Mouse (Mus musculus): ENCODE results near the gene Prok2.

The Prok2 gene

DNA sequence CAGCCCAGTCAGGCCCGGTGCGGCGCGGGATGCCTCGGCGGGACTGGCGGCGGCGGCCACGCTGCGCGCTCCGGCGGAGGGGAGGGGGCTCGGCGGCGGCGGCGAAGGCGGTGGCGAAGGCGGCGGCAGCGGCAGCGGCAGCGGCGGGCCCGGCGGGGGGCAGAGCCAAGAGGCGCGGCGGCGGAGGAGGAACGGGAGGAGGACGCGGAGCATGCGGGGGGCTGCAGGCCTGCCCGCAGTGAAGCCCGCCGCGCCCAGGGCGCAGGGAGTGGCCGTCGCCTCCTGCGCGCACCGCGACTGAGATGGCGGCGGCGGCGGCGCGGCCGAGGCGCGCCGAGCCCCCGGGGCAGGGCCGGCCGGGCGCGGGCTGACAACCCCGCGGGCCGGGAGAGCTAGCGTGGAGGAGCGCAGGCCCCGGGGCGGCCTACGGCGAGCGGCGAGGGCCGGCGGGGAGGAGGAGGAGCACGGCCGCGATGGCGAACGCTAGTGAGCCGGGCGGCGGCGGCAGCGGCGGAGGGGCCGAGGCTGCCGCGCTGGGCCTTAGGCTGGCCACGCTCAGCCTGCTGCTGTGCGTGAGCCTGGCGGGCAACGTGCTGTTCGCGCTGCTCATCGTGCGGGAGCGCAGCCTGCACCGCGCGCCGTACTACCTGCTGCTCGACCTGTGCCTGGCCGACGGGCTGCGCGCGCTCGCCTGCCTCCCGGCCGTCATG, 33.8 kb downstream of the Prok2 start, which contains the start of gene Gpr27:
Gene Gpr27 (plus strand): TSS at position 474 of the 710 bp plus-strand sequence.
- peak; percentile 75 for DNase-seq

DNA sequence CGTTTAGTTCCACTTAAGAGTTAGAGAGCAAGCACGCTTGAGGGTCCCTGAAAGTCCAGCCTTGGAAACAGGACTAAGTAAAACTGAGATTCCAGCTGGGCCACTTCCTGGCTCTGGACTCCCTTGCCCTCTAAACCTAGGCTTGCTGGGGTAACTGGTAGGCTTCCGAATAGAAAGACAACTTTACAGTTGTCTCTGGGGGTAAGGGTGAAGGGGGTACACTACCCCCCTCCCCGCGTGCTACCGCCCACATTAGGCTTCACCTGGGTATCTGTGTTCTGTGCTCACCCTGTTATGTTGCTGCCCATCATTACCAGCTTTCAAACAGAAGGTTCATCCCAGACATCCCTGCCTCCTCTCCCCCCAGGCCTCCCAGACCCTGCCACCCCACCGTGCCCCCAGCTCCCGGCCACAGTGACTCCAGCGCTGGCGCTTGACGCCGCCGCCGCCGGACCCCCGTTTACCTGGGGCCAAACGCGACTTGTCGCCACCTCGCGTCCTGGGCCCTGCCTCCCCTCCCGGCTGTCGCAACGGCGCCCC, 34.5 kb downstream of the Prok2 start:
- no peak for DNase-seq

DNA sequence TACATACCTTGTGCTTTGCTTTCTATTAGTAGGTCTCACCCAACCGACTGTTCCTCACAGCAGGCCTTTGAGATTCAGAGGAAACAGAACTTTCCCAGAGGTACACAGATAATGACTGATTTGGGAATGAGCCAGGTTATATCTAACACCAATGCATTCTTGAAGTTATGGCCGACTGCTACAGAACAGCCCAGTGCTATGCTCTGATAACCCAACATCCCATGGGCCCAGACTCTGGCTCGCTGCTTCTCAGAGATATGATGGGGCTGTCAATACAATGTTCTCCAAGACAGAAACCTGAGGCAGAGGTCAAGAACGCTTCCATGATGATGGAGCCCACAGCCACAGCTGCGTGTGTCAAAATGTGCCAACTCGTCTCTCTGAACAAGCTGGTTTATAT, 37.7 kb downstream of the Prok2 start:
- DNase-seq, result no peak

DNA sequence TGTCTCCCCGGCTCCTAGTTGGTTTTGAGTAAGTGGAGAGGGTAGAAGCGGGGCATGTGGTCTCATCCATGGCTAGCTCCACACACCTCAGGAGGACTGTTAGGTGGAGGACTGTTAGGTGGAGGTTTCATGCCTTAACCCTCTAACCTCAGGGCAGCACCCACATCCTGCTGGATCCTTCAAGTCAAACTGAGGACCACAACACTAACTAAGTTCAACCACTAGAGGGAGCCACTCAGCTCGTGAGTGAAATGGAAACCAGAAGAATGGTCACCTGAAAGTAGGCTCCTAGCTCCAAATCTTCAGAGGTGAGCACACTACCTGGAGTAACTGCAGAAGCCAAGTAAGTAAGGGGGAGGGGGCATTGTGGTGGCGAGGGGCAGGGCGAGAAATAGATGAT, 41.3 kb downstream of the Prok2 start:
- peak; percentile 53 for DNase-seq

DNA sequence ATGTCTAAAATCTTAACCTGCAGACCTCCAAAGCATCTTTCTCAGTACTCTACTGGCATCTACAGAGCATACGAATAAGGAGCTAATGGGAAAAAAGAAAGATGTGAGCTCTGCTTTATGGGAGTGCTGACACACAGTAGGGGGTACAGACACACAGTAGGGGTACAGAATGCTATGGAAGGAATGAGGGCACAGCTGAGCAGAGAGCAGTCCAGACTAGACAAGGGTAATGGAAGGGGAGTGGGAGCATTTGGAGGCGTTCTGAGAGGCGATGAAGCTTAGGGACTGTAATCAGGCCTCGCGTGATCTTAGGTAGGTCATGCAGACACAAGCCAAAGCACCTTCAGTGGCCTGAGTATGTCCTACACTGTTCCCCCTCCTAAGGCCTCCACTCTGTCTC, 42.2 kb downstream of the Prok2 start:
- DNase-seq, result no peak

DNA sequence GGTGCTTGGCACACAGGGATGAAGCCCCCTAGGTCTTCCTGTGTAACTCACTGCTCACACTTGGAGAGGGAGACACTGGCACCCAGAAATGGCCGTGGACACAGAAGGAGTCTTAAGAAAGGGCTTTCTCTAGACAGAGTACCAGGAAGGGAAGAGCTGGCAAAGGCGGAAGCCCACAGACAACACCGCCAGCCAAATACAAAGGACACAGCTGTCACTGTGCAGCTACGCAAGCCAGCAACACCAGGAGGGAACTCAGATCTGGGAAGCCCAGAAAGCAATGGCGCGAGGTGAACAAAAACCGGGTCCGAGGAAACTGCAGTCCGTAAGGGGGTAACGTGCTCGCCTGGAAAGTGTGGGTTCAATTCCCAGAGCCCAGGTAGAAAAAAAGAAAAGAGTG, 48.1 kb downstream of the Prok2 start:
- DNase-seq, result no peak

DNA sequence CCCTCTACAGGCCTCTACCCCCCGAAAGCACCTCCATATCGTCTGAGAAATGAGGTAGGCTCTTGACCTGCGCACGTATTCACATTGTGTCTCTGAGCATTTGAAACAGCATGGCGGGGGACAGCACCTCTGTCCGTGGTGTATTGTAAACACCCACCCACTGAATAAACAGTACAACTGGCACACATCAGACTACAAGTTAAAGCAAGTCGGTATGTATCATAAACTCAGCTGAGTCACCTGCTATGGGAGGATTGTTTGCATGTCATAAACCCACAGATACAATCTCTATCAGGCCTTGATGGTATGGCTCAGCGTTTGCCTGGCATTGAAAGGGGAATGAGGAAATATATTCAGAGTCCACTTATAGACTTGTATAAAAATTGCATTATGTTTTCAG, 48.9 kb downstream of the Prok2 start:
- no peak for DNase-seq

DNA sequence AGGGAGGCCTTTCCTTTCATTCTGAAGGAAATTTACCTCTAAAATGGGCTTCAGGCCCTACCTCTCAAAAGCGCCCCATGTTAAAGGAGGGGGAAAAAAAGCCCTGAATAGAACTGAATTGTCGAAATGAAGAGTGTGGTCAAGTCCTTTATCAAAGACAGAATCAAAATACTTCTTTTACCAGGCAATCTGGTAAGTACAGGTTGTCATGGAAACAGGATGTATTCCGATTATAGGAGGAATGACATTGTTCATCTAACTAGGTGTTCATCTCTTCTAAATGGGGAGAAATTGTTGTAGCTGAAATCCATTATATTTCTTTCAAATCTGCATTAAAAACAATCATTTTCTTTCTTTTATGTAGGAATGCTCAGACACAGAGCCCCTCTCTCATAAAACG, 51.7 kb downstream of the Prok2 start:
- DNase-seq, result no peak

DNA sequence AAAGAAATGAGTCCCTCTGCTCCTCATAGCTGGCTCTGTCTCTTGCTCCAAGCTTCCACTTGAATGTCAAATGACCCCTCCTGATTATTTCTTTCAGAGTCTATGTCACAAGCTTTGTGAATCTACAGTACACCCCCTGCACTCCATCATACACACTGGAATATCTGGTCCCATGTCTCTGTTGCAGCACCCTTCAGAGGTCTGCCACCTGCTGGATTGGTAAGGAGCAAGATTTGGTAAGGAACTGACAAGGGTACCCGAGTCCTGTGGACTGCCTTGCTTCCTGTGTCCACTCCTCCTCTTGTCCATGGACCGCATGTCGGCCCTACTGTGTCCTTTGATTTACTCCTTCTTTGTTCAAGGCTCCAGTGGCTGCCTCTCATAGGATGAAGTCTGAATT, 54.4 kb downstream of the Prok2 start:
- no peak for DNase-seq

DNA sequence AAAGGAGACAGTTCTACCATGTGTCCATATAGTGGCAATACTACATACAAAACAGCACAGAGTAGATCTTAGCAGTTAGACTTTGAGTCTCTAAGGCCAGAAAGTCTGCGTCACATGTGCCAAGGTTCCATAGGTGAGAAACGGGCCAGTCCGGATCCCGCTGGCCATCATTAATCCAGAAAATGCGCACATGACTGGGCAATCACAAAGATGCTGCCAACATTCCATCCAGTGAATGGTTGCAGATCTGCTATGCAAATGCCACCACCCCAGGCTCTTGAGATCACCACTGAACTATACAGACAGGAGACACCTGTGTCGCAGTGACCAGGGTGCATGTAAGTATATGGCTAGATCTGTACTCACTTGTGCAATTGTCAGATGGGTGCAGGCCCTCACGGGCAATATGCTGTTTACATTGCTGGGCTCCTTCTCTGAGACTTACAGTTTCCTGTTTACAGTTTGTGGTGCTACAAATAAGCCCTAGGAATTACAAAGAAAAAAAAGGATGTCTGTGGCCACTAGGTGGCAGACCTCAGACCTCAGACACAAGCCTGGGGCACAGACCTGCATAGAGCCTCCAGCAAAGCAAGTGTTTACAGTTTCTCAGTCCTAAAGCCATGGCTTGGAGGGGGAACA, 55.6 kb downstream of the Prok2 start:
- peak; percentile 76 for DNase-seq

DNA sequence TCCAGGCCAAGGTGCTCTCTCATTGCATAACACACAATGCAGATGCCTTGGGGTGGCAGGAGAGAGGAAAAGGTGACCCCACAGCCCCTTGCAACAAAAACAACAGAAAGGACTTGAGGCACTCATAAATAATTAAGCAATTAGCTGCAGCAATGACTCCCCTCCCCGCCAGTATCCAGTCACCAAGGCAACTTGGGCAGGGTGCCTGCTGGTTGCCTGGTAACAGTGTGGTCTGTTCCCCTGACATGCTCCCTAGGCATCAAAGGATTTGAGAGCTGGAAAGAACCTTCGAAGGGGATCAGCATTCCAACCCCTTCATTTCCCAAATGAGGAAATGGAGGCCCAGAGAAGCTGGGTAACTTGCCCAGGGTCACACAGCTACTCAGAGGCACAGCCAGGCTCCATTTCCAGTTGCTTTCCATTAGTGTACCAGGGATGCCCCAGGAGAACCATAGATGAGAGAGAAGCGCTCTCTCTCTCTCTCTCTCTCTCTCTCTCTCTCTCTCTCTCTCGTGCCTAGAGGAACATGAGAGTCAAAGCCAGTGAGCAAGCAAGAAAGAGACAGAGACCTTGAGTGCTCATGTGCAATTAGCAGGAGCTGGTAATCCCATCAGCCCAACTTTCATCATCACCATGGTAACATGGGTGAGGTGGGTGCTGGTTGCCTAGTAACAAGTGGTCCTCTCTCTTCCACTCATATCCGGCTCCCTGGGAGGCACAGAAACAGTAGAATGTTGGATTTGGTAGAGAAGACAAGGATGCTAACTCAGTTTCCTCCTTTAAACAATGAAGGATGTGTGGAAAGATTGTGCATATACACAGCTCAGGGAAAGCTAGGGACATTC, 56.5 kb downstream of the Prok2 start:
- peak; percentile 59 for DNase-seq

DNA sequence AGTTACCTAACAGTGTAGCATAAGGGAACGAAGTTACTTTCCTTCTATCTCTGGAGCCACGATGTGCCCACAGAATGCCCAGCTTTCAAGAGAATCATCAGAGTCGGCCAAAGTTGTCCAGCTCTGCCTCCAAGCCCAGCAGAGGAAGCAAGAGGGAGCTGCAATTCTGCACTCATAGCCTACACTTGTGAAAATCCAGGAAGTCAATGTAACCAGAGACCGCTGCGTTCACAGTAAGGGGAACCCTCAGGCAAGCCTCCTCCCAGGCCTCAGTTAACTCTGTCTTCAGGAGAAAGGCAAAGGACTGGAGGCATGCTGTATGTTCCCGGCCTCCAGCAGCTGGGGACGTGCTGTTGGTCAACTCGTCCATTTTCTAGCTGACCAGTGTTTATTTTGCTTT, 58.9 kb downstream of the Prok2 start:
- DNase-seq, result peak; percentile 61

DNA sequence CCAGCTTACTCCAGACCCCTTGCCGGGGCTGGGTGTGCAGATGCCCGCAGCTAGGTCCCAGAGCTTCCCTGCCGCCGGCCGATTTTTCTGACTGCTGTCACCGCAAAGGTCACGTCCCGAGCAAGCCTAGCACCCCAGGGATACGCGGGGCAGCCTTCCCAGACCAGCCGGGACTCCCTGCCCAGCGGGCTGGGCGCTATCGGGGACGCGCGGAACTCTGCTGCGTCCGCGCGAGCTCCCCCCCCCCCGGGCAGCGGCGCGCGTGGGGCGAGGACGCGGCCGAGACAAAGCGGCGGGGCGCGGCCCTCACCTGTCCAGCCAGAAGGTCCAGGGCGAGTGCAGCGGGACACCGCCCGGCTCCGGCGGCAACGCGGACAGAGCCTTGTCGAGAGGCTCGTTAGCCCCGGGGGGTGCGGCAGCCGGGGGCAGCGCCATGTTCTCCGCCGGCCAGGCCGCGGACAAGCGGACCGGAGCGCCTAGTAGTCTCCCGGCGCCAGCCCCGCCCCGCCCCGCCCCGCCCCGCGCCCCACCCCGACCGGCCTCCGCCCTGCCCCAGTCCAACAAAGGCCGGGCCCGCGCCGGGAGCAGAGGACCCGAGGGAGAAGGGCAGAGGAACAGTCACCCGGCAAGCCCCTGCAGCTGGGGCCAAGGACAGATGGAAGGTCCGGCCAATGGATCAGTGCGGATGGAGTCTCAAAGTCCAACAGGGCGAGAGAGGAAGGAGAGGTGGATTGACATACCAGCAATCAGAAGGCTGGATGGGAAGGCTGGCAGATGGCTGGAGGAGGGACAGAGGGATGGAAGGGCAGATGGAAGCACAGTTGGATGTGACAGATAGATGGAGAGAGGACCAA, 59.6 kb downstream of the Prok2 start, which contains the start of the genes Eif4e3 and Gm20696:
Gene Eif4e3 (minus strand): TSS at position 454 of the 854 bp plus-strand sequence.
Gene Gm20696 (minus strand): TSS at position 480 of the 854 bp plus-strand sequence.
- DNase-seq, result peak; percentile 78

DNA sequence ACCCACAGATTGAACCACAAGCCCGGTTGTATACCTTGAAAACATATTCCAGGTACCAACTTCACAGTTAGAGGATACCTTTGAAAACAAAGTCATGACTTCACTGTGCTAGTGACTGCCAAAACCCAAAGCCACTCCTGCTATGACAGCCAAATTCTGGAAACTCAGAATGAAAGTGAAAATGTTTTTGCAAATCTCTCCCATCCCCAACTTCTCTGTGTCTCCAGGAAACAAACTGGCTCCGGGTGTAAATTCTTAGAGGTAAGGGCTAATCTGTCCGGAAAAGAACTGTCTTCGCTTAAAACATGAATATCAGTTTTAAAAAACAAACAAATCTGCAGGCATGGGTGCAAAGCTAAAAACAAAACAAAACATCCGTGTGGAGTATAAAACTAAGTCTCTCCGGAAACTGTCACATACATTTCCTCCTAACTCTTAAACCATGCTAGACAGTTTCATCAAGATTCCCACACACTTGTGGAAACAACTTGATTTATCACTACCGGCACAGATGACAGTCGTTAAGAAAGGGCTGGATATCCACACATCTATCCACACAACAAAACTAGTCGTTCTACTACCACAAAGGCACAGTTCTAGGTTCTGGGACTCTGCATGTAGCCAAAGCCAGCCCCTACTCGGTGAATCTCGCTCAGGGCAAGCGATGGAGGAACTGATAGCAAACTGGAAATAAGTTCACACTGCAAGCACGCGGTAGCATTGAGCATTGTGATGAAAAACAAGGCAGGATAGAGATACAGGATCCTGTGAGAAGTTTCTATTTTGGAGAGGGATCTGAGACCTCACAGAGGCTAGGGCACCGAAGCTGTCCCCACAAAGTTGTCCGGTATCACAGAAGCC, 60.5 kb downstream of the Prok2 start:
- peak; percentile 49 for DNase-seq

DNA sequence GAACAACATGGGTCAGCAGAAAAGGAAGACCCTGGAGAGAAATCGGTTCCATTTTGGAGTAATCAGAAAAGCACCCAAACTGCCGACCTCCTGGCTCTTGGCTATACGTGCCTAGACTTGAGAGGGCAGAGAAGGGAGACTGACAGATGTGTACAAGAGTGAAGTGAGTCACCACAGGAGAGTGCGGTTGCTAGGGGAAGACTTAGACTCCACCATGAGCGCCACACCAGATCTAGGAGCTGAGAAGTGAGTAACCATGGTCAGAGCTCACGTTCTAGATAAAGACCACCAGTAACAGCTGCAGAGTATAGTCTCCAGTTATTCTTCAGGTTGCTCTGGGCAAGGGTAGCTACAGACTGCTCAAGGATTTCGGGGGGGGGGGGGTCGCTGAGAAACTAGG, 63.0 kb downstream of the Prok2 start:
- DNase-seq, result no peak
